Mouse (Mus musculus): ENCODE measurements at regions not wholly inside any gene's neighbourhood (a gene's known extent, or its start where the extent isn't known, plus 50 kb on each side); places are given as distances from the start of the nearest gene placed in this dataset.
A peak's percentile ranks its signal among the peaks of the same experiment; 100 is the strongest.

GRCm38 (mm10) chr8:47769452-47769851, 52.5 kb upstream of the Cldn24 start:
- no peak for DNase-seq (ENCODE audit: low spot score)

GRCm38 (mm10) chr8:47768751-47769150, 53.2 kb upstream of the Cldn24 start:
- DNase-seq (ENCODE audit: low spot score), result no peak

GRCm38 (mm10) chr8:47764480-47764879, 50.7 kb upstream of the Cdkn2aip start:
- no peak for DNase-seq (ENCODE audit: low spot score)

DNA sequence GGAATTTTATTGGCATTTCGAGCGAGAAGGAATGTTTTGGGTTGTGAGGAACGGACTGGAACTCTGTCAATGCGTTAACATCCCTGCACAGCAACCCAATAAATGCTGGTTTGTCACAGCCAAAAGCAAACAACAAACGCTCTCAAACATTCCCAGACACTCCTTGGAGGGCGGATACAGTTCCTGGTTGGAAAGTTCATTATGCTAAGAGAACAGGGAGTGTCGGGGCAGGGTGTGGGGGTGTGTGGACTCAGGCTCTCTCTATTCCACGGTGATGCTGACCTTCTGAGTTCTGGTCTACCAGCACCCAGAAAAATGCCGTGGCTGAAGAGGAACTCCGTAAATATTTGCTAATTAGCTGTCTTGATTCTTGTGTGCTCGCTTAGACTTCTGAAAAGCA, 50.3 kb upstream of the Cdkn2aip start:
- peak; percentile 20 for DNase-seq (ENCODE audit: low spot score)
